Mouse (Mus musculus) skeletal muscle tissue, adult 2 months (tissue): ENCODE data around the gene Avil.

Experiments used
- DNase-seq: peaks from one replicate; pipeline ENCODE4 v3.0.0-alpha.2; 2012; ENCODE audit warnings: low read depth, low spot score

The Avil gene

DNA sequence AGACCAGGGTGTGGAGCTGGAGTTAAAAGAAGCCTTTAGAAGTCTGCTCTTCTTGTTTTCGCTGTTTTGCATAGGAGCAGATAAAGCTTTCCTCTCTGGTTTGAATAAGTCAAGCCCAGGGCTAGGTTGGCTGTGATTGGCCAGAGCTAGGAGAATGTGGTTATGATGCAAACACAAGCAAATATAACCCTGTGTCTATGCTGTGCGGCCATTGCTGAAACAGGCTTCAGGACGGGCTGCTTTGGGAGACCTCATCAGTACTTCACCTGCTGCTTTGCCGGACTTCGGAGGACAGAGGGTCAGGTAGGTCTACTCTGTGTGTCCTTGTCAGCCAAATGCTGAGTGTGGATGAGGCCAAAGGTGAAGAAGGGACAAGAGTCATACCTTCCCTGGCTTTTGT, at the start of gene Avil:
Gene Avil (plus strand): TSS at position 181 of the 400 bp plus-strand sequence.
- DNase-seq = no peak

GRCm38 (mm10) chr10:126952375-126952774, 48.1 kb upstream of the Avil start:
- no peak for DNase-seq

- no peak for DNase-seq
These were observed 47.5 kb upstream of the Avil start for GRCm38 (mm10) chr10:126953029-126953471.

- no peak for DNase-seq
These were observed 43.7 kb upstream of the Avil start for GRCm38 (mm10) chr10:126956692-126957358.

GRCm38 (mm10) chr10:126957359-126958107, 43.0 kb upstream of the Avil start:
- DNase-seq = no peak

DNA sequence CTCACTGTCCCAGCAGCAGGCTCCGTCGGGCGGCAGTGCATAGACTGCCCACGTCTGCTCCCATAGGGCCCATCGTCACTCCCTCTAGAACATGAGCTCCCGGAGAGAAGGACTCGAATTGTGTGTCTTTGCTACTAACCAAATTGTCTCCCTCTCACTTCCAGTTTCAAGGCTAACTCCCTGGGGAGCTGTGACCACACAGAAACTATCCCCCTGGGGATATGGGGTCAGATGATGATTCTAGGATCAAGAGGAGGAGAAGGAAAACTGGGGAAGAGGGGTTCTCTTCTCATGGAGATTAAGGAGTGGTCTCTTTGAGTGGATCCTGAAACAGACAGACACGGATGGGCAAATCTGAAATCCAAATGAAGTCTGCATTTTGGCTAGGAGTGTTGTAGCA, 40.0 kb upstream of the Avil start:
- no peak for DNase-seq

- DNase-seq = peak; percentile 80
These were observed 38.8 kb upstream of the Avil start for GRCm38 (mm10) chr10:126961757-126962156.

DNA sequence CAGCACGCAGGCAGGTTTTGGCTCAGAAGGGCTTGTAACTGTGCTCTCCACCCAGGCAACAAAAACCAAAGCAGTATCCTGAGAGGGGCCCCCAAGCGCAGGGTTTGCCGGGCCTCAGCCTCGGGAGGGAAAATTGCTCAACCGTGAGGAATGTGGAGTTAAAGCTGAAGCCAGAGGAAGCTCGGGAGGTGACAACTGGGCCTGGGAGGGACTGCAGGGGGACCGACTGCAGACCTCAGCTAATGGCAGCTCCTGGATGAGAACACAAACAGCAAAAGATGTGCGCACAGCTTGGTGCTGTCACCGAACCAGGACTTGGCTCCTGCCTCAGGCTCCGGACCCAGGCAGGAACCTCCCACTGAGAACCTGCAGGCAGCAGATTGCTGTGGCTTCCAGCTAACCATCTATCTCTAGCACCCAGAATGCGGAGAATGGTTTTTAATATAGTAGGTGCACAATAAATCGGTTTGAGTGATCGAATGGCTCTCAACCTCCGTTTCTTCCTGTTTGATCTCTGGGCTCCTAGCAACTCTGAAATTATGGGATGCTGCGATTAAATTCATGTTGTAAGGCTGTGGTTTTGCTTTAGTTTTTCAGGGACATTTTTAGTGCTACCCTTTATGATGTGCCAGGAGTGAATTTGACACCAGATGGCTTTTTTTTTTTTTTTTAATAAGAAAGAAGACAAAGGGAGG, 38.1 kb upstream of the Avil start:
- no peak for DNase-seq

- DNase-seq = no peak
These were observed 37.6 kb upstream of the Avil start for GRCm38 (mm10) chr10:126962966-126963330.

GRCm38 (mm10) chr10:126963821-126964220, 36.7 kb upstream of the Avil start:
- no peak for DNase-seq

DNA sequence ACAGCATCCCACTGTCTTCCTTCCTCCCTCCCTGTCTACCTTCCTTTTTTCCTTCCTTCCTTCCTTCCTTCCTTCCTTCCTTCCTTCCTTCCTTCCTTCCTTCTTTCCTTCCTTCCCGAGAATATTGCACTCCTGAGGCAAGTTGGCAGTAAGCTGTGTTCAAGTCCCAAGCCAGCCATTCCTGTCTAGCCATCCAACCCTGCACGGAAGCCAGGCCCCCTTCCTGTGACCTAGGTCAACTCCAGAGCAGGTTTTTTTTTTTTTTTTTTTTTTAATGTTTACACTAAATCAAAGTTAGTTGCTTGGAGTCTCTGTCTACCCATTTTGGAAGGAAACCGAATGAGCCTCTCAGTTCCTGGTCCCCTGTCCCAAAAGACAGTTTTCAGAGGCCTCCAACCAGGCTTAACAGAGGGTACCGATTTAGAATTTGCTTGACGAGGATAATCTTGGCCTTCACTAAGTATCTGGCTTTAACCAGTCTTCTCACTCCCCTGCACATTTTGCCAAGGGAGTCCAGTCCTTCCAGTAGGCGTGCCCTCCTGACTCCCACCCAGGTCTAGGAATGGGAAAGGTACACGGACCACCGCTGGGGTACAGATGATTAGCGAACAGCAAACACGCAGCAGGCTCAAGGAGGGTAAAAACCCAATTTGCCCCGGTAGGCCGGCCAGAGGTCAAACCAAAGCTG, 29.0 kb upstream of the Avil start:
- DNase-seq = no peak

DNA sequence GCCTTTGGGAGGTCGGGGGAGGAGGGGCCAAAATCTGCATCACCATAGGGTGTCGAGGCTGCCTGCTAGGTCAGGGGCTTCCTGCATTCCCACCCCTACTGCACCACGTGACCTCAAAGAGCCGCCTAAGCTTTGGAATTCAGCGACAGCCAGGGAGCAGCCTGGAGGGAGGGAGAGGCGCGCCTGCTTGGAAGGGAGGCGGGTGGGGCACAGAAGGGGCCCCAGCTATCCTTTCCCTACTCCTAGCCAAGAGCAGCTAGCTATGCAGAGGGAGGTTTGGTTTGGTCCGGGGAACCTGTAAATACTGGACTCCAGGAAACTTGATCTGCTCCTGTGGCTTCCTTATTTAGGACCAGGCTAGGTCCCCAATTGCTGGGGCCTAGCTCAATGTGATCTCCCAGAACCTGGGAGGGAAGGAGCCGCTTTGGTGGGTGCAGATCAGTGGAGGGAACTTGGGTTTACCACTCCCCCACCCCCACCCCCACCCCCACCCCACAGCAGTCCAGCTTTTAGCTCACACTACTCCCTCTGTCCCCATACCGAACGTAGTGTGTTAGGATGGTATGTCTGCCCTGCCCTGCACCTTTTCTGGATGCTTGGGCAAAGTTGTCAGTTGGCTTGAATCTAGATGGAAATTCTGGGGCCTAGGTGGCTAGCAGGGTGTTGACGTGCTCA, 28.3 kb upstream of the Avil start:
- DNase-seq = peak; percentile 81

- no peak for DNase-seq
These were observed 27.5 kb upstream of the Avil start for GRCm38 (mm10) chr10:126972988-126973387.

- no peak for DNase-seq
These were observed 24.8 kb upstream of the Avil start for GRCm38 (mm10) chr10:126975706-126976105.

DNA sequence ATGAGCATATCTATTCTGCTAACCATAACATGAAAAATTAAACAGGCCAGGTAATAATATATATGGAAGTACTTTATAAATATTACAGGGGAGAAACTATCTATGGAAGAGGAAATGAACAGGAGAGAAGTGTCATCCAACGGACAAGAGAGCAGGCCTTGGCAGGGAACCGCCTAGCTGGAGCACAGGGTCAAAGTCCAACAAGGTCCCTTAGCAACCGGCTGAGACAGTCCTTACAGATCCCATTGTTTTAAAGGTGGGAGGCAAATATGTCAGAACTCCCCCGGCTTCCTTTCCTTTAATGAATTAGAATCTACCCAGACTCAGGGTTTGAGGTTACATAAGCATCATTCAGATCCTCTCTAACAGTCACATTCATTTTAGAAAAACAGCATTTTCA, 23.4 kb upstream of the Avil start:
- DNase-seq = no peak

- peak; percentile 100 for DNase-seq
These were observed 22.1 kb upstream of the Avil start, which contains the start of gene Ctdsp2 for GRCm38 (mm10) chr10:126978277-126978994. TSS of gene Ctdsp2 (plus strand) at chr10:126978717.

GRCm38 (mm10) chr10:126979121-126979635, 21.3 kb upstream of the Avil start:
- DNase-seq = no peak

- DNase-seq = no peak
These were observed 20.8 kb upstream of the Avil start for GRCm38 (mm10) chr10:126979636-126980151.

DNA sequence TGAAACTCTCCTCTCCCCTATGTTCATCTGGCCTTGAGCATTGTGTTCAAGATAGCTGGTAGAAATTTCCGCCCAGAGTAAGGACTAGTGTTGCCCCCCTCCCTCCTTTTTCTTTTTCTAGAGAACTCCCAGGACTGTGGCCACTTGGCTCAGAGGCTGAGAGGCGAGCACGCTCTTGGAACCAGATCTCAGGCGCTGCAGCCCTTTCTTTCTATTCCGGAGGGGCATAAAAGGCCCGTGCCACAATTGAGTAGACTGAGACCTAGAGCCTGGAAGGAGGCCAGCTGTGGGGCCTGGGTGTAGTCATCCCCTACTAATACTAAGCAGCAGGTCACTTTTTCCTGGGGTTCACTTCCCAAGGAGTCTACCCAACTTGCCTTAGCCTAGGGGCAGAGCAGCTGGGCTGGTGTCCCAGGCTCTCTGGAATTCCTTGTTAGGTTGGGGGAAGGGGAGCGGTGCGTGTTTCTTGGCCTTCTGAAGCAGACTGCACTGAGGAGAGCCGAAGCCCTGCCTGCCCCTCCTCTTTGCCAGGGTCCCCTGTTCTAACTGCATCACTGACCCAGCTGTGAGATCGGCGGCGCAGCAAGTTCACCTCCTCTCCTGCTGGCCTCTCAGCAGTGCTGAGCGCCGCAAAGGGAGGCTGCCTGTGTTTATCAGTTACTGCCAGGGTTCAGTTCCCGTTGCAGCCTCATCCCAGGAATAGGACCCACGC, 20.1 kb upstream of the Avil start:
- no peak for DNase-seq
